Mouse (Mus musculus): Measurements from ENCODE around the gene Cux1.

GRCm38 (mm10) chr5:136396256-136396655, 171.0 kb downstream of the Cux1 start:
- no peak for TF ChIP-seq CTCF (IDR thresholded peaks at IDR 0.05; ENCODE audit: insufficient read depth, low read depth, low read length)
- no peak for TF ChIP-seq POLR2A (IDR thresholded peaks at IDR 0.05; ENCODE audit: insufficient read depth, low read depth, low read length)

Measured in olfactory bulb, adult 2 months (tissue).